Mouse (Mus musculus): ENCODE measurements around the gene St3gal4.
A peak's percentile ranks its signal among the peaks of the same experiment; 100 is the strongest.

St3gal4 gene

DNA sequence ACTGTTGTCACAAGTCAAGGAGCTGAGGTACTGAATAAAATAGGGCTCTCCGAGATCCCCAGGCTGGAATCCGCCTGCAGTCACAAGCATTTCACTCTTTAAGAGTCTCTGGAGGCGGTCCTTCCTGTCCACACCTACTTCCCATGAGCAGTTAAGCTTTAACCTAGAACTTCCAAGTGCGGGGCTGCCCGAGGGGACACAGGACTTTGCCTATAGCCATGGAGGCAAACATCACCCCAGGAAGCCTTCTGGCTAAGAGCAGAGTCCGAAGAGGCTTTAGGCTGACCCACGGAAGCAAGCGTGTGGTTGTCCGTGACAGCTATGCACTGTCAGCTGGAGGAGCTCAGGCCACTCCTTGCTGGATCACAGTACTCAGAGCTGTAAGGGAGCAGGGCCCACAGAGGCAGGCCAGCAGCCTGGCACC lies 9.9 kb upstream of the St3gal4 start:
- no peak for DNase-seq (ENCODE audit: low read depth, low spot score)

DNA sequence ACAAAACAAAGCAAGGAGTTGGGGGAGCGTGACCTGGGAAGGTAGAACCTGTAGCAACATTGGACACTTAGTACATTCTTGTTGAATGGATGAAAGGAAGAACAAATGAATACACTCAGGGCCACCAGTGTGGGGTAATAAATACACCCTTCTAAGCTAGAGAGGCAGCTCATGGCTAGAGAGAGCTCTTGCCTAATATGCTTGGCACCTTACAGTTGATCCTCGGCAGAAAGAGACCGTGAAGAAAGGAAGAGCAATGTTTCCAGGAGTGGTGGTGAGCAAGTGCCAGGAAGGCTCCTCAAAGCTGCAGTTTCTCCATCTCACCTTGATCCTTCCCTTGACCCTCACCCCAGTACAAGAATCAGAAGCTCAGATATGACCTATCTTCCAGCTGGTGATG lies 9.5 kb upstream of the St3gal4 start:
- DNase-seq (ENCODE audit: low read depth, low spot score) = no peak

DNA sequence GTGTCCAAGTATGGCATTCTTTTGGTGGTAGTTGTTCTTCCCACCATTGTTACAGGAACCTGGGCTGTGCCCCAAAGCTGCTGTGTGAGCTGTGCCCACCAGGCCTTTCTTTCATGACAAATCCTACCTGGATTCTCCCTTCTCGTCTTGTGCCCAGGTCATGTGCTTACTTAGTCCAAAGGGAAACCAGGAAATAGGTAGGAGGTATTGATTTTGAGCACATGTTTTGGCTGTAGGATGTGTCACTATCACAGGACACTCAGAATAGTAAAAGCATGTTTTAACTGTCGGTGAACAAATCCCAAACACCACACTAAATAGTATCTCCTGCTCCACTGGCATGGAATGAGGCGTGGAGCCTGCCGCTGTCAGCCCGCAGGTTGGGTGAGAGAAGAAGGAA lies 8.5 kb upstream of the St3gal4 start:
- no peak for DNase-seq (ENCODE audit: low read depth, low spot score)

DNA sequence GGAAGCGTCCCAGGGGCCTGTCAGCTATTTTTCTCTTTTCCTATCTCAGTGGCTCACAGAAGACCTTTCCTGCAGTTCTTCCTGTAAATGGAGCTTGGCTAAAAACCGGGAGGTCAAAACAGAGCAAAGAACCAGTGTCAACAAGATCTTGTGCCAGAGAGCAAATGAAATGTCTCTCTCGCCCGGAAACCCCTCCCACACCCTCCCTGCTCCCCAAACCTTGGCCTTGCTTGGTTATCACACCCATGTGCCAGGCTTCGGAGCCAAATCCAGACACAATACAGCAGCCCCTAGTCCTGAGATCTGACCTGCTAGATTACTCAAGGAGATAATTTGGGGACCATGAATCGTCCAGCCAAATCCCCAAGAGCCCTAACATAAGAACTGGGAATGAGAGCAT lies 8.1 kb upstream of the St3gal4 start:
- no peak for DNase-seq (ENCODE audit: low read depth, low spot score)

DNA sequence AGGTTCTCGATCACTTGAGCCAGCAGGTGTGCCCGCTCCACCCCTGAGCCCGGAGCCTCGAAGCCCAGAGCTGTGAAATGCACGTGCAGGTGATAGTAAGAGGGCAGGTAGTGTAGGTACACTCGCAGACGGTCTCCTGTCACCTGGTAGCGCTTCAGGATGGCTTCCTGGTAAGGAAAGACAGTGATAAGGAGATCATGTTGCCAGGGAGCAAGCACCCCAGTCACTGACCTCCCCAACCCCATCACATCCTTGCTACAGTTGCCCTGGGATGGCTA lies 5.5 kb upstream of the St3gal4 start:
- no peak for DNase-seq (ENCODE audit: low read depth, low spot score)

DNA sequence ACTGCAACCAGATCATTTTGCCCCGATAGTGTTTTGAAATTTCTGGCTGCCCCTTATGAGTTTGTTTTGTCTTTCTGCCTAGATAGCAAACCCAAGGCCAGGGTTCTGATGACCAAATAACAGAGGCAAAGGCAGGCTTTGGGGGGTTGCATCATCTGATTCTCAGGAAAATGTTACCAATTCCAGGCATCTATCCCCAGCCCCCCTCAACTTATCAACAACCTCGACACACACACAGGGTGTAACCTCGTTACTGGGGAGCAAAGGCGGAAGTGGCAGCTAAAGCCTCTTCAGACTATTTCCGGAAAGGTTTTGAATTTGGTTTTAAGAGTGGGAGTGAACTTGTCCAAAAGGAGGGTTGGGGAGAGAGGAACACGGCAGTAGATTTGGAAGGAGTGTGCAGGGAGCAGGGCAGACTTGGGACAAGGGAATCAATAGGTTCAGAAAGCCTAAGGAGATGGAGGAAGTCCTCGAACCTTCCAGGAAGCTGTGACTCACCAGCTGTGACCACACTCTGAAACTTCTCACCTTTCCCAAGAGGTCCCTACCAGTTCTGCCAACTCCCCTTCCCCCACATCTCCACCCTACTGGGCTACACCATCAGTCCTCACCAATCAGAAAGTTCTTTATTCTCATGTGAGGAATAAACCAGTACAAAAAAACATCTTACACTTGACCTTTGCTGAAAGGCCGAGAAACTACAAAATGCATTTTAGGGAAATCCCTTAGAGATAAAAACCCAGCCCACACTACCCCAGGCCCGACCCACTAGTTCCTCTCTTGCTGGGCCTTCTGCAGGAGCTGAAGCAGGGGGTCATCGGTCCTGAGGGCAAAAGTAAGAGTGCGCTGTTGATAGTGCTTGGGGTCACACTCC lies 5.0 kb upstream of the St3gal4 start:
- no peak for DNase-seq (ENCODE audit: low read depth, low spot score)

DNA sequence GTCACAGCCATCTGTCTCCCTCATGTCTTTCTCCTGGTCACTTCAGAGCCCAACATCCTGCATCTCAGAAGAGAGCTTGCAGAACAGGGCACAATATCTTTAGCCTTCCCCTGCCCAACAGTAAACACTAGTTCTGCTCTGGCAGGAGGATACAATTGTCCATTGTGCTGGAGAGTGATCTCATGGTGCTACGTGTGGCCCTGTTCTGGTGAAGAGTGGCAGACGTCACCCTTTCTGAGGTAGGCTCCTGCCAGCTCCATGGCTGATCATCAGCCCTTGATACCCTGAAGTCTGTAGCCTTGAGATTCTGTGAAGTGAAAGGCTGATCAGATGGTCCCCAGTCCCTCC lies 4.4 kb upstream of the St3gal4 start:
- no peak for DNase-seq (ENCODE audit: low read depth, low spot score)

DNA sequence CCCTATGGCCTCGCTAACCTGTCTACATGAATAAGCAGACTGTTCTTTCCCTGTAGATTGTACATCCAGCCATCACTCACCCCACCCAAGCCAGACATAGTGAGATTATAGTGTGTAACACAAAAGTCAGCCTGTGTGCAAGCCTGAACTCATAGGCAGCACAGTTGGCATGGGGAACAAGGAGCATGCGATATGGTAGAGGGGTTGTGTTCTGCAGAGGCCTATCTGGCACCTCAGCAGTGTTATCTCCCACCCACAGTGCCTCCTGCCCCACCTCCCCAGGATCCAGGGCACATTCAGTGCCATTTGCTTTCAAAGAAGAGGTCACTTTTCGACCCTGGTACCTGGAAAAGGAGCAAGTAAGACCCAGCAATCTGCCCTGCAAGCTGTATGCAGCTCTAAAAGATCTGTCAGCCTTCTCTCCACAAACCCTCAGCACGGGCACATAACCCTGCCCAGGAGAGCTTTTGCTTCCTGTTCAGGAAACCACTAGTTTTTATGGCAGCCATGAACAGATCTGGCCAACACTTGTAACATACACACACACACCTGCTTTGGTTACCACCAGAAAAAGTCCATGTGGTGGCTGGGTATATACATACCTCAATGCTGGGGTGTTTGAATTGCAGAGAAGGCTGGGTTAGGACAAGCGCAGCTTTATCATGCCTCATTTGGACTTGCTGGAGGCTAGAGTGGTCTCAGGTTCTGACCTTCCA lies 3.6 kb upstream of the St3gal4 start:
- no peak for DNase-seq (ENCODE audit: low read depth, low spot score)

DNA sequence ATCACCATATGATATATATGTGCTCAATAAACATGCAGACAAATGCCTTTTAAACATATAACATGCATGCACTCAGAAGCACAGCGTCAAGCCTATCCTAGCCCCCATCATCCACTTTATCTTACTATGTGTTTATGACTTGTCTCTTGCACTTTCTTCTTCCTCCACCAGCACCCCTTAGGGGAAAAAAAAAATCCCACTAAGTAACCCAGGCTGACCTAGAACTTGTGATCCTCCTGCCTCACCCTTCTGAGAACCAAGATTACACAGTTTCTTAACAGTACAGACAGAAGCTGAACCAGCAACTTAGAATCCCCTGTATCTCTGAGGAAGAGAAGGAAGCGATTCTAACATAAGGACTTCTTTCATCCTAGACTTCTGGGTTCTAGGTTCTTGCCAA lies 505 bp downstream of the St3gal4 start:
- DNase-seq (ENCODE audit: low read depth, low spot score) = no peak

DNA sequence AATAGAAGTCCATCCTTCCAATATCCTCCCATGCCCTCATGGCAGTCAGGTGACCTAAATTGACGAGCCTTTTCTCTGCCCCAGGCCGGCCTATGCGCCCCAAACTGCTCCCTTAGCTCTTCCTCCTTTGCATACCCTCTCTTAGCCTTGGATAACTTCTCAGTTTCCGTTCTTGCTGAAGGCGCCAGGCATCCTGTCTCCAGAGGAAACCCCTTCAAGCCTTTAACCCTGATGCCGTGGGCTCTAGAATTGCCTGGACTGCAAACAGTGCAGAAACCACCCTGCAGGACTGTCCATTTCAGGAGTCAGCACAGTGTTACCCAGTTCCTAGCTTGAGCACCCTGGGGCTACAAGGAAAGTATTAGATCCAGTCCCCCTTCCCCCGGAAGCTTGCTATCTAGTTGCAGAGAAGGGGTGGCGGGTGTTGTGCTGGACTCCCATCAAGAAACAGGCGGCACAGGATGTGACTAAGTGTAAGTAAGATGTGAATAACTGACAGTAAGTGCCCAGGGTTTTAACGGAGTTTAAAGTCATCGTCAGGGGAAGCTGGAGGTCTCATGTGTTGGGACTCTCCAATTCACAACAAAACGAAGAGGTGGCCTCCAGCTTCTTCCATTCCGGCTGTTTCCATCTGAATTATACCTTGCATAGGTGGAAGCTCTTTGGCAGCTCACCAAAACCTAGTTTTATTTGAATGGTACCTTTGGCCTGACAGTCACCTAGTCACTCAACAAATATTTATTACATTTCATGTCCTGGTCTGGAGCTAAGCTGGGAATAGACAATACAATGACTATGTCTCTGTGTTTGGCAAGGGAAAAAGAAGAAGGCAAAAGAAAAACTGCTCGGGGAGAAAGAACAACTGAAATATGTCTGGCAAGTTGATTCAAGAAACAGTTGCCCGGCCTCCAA lies 1.4 kb downstream of the St3gal4 start:
- no peak for DNase-seq (ENCODE audit: low read depth, low spot score)

DNA sequence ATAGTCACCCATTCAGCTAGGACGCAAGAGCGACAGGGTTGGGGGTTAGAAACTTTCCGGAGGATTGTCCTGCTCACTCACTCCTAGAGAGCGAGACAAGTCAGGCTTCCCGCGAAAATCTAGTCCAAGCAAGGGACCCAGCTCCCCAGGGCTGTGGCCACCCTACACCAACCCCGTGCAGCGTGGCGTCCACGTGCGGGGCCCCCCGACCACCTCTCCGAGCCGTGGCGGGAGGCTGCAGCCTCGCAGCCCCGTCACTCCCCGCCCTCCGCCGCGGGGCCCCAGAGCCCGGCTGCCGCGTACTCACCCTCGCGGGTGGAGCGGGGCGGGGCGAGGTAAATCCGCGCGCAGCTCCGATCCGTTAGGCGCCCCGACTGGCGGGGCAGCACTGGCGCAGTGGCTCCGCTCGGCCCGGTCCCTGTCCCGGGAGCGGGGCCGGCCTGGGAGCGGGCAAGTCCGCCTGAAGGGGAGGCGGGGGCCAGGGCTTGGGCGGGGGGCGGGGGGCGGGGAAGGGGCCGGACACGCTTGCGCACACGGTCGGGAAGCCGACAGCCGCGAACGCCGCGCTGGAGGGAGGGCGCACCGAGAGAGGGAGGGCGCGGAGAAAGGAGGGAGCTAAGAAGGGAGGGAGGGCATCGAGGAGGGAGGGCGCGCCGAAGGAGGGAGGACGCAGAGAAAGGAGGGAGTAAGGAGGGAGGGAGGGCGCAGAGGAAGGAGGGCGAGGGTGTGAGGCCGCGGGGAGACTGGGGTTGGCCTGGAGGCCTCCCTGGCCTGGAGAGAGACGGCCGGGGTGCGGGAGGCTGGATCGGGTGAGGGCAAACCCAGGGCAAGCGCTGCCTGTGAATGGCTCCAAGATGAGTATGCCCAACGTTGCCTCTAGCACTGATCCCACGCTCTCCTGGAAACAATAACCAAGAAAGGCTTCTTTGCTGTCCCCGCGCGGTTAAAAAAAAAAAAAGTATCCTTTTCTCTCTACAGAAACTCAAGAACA lies 2.4 kb downstream of the St3gal4 start:
- DNase-seq (ENCODE audit: low read depth, low spot score) = peak; percentile 64

DNA sequence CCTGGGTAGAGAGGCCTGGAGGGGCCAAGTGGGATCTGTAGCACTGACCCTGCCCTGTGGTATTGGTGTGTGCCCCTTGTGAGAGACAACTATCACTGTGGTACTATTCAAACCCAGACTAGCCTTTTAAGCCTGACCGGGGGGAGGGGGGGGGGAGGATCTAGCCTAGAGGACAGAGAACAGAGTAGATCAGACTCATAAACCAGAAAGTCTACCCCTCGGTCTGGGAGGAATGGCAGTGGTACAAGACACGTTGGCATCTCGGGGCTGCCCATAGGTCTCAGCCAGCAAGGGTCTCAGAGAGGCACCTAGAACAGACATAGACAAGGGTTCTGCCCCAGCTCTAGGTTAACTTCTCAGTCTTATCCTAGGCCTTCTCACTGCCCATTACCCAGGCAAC lies 3.3 kb downstream of the St3gal4 start:
- DNase-seq (ENCODE audit: low read depth, low spot score) = no peak

DNA sequence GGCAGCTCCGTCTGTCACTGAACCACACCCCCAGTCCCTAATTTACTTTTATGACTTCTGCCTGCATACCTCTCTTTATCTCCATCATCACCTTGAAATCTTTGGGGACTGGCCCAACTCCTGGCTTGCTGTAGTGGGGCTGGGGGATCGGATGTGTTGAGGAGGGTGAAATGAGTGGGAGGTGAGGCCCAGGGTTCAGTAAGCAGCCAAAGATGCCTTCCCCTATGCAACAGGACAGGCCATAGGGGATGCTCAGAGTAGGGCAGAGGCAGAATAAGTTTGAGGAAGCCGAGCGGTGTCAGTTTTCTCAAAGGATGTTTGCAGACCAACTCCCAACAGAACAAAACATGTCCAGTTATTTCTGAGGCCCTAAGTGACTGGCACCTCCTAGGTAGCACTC lies 3.8 kb downstream of the St3gal4 start:
- DNase-seq (ENCODE audit: low read depth, low spot score) = no peak

DNA sequence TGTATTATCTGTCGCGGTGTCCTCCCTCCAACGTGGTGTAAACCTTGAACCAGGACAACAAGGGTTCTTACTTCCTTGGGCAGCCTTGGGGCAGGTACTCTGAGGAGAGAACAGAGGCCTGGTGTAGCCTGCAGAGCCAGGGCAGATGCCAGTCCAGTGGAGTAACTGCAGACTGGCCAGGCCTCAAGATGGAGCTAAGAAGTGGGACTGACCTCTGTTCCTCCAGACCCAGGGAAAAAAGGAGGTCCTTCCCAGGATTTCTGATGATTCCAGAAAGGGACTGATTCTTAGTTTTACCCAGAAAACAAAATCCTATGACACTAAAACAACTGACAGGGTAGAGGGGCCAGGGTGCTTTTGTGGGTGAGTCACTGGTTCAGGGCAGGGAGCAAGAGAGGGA lies 4.8 kb downstream of the St3gal4 start:
- DNase-seq (ENCODE audit: low read depth, low spot score) = no peak

DNA sequence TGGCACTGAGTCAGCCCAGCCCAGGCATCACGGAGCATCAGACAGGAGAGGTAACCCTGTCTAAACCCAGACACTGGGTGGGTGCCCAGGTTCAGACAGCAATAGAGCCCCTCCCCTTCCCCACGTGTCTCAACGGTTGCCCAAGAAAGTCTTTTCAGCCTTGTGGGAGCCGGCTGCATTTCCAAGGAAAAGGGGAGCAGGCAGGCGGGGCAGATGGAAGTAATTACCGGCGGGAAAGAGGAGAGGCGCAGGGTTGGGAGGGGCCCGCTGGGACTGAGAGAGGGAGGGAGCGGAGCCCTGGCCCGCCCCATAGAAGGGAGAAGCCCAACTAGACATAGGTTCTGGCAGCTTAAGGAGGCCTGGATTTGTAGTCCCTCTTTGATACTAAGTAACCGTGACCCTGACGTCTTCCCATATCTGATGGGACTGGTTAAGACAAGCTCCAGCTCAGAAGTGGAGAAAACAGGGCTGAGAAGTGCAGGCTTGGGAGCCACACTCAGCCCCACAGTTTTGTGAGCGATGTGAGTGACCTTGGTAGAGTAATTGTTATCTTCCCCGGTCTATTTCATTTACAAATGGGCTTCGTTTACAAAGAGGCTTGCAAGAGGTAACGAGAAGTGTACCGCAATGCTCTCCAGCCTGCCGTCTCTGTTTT lies 7.0 kb downstream of the St3gal4 start:
- DNase-seq (ENCODE audit: low read depth, low spot score) = no peak

DNA sequence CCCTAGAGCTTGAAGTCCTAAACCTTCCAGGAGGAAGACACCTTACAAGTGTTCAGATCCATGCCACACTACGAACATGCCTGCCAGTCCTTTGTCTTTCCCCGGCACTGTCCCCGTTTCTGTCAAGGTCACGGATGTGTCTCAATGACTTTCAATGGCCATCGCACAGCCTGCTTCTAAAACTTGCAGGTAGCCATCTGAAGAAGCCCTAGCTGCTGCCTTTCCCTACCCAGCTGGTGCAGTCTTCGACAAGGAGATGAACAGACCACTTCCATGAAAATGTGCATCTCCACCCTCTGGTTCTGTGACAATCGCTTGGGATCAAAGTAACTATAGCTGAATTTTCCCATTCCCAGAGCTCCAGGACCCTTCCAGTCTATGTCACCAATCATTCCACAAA lies 7.6 kb downstream of the St3gal4 start:
- DNase-seq (ENCODE audit: low read depth, low spot score) = no peak

DNA sequence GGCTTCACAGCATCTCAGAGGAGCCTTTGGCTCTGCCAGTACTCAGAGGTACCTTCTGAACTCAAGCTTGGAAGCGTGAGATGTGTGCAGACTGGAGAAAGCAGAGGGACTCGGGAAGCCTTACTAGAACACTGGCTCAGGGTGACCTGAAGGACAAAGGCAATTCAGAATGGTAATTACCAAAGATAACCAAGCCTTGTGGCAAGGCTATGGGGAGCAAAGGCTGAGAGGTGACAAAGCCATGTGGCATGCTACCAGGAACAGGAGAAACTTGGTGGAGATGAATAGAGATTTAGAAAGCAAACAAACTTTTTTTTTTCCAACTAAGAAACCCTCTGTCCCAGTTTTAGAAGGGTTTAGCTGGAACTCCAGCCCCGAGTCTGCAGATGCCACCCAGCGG lies 8.5 kb downstream of the St3gal4 start:
- DNase-seq (ENCODE audit: low read depth, low spot score) = no peak

DNA sequence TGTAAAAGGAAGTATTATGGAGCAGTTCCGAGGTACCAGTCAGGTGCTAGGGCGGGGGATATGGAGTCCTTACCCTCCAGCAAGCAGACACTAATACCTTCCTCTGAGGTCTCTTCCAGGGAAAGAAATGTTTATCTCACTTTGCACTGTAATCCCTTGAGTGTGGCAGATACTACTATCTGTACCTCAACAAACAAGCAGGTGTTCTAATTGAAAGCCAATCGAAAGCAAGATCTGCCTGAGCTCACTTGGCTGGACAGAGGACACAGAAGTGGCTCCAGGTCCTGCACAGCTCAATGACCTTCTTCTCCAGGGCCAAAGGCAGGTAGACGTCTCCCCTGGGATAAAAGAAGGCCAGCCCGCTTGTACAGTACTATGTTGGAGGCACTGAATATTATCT lies 9.0 kb downstream of the St3gal4 start:
- no peak for DNase-seq (ENCODE audit: low read depth, low spot score)

DNA sequence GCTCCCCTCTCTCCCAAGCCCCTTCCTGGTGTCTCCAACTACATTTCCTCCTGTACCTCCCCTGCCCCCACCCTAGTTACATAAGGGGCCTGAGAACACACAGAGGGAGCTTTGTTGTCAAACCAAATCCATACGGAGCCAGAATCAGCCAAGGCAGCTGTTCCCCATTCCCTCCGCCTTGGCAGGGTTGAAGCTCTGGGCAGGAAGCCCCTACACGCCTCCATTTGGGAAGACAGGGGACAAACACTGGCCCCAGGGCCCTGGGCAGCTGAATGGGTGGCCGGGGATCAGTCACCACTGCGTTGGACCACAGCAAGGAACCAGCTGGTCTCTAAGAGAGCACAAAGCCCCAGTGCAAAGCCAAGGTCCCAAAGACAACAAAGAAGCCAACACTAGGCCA lies 10.2 kb downstream of the St3gal4 start:
- no peak for DNase-seq (ENCODE audit: low read depth, low spot score)

DNA sequence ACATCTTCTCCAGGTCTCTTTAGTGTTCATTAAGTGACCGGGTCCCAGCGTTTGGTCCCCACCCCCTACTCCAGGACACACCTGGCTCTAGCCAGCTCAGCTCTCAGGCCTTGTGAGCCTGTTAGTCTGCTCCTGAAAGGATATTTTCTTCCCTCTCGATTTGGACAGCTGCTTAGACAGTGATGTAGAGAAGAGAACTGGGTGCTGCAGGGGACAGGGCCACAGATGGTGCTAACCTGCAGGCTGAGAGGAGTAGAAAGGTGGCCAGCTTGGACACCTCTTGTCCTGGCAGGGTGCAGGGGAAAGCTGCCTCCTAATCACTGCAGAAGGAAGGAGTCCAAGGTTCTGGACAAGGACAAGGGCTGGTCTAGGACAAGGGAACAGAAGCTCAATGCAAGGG lies 11.0 kb downstream of the St3gal4 start:
- DNase-seq (ENCODE audit: low read depth, low spot score) = no peak

DNA sequence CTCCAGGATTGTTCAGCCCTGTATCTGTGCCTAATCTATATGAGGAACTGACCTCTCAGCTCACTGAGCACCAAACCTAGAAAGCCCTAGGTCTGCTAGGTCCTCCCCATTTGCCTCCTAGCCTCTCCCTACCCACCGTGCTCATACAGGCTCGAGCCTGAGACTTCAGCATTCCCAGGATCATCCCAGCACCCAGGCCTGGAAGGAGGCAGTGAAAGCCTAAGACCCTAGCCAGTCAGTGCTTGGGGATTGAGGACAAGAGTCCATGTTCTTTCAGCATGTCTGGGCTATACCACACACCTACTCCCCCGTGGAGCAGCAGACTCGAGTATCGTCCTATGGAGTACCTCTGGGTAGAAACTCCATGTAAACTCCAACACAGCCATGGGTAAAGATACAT lies 11.7 kb downstream of the St3gal4 start:
- no peak for DNase-seq (ENCODE audit: low read depth, low spot score)

Measured in retina, adult 2 months (tissue).